Mouse (Mus musculus) testis, adult 2 months (tissue): Measurements from ENCODE around the gene Fbxl13. TPM values are rescaled to one million over a fixed set of nuclear protein-coding genes. Genes with fewer than 3 reads are reported as not detected.

Experiments used
- H3K27ac ChIP-seq: fragments of 200-500 bp; 2 replicates; pipeline ENCODE4 v1.5.1; 2012; ENCODE audit warnings: low read depth, low read length; ENCODE audit not compliant: control insufficient read depth, insufficient read depth
- H3K27me3 ChIP-seq: fragments of 200-500 bp; 2 replicates; pipeline ENCODE4 v1.6.1; 2012; ENCODE audit warnings: mild to moderate bottlenecking, low read length, moderate library complexity; ENCODE audit not compliant: control insufficient read depth, insufficient read depth
- H3K36me3 ChIP-seq: fragments of 200-500 bp; 2 replicates; pipeline ENCODE4 v1.6.1; 2012; ENCODE audit warnings: mild to moderate bottlenecking, low read length; ENCODE audit not compliant: control insufficient read depth, insufficient read depth
- H3K4me1 ChIP-seq: fragments of 200-500 bp; 2 replicates; pipeline ENCODE4 v1.6.1; 2012; ENCODE audit warnings: low read length; ENCODE audit not compliant: control insufficient read depth, insufficient read depth
- H3K4me3 ChIP-seq: fragments of 200-500 bp; 2 replicates; pipeline ENCODE4 v1.5.1; 2012; ENCODE audit warnings: low read depth, mild to moderate bottlenecking, low read length, moderate library complexity, mixed read lengths; ENCODE audit not compliant: control insufficient read depth
- CTCF ChIP-seq: fragments of 200-500 bp; IDR thresholded peaks from 2 replicates; pipeline ENCODE4 v1.5.1; 2012; ENCODE audit warnings: low read depth, mild to moderate bottlenecking, inconsistent platforms, low read length, moderate library complexity; ENCODE audit not compliant: control insufficient read depth, insufficient read depth, insufficient replicate concordance
- POLR2A ChIP-seq: fragments of 200-500 bp; IDR thresholded peaks from 2 replicates; pipeline ENCODE4 v1.6.1; 2012; ENCODE audit warnings: low read depth, mild to moderate bottlenecking, inconsistent platforms, low read length, moderate library complexity; ENCODE audit not compliant: control insufficient read depth
- polyA plus RNA-seq: library from polyadenylated mRNA; depleted of rRNA; stranded (reverse); fragments of >200 nt; gene quantifications from 2 replicates; pipeline ENCODE4 v1.2.3, GENCODE M21; 2012; rRNA removed

Gene Fbxl13
- polyA plus RNA-seq, 1 experiment = 92.2 TPM

DNA sequence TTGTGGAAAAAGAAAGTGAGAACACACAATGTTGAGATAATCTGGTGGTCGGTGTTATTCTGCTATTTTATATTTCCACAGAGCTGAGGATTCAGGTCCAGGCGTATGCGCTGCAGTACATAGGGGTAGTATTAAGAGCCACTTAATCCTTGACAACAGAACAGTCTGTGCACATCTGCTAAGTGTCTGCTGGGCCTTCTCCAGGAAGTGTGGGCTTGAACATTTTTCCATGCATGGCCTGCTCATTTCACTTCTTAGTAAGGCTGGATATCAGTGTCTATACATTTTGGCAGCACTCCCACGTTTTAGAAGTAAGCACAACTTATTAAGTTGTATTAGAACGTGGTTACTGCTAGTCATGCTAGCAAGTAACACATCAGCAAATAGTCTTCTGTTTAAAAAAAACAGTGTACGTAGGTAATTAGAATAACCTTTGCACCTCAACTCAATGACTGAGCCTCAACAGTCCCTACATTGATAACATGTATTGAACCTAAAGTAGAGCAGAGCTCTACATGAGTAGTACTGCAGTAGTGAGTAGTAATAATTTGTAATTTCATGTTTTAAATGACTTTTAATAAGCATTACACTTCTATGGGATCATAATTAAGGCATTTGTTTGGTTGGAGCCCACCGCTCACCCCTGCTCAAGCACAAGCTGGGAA, 205.9 kb downstream of the Fbxl13 start:
- H3K4me1 ChIP-seq = no peaks in the 10 kb centered on the region
- no peak overlapping the region for H3K4me3 ChIP-seq
- no peak overlapping the region for H3K27ac ChIP-seq
- TF ChIP-seq POLR2A (no peak), CTCF (no peak)
- H3K27me3 ChIP-seq = no peaks in the 10 kb centered on the region
- H3K36me3 ChIP-seq = no peaks in the 10 kb centered on the region

DNA sequence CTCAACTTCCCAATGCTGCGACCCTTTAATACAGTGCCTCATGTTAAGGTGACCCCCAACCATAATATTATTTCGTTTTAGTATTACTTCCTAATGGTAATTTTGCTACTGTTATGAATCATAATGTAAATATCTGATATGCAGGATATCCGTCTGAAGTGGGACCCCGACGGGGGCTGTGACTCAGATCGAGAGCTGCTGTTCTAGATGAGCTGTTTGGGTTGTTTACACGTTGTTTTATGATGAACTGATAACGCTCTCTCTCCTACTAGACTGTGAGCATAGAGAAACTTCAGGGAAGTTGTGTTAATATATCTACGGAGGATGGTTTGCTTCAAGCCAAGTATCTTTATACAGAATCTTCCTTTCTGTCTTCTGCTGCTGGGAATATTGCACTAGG, 207.0 kb downstream of the Fbxl13 start:
- TF ChIP-seq POLR2A = no peak
- no peak for TF ChIP-seq CTCF
- Histone ChIP-seq H3K4me1 (no peaks in the 10 kb centered on the region), H3K27ac (no peak overlapping the region), H3K36me3 (no peaks in the 10 kb centered on the region), H3K27me3 (no peaks in the 10 kb centered on the region), H3K4me3 (no peak overlapping the region)

DNA sequence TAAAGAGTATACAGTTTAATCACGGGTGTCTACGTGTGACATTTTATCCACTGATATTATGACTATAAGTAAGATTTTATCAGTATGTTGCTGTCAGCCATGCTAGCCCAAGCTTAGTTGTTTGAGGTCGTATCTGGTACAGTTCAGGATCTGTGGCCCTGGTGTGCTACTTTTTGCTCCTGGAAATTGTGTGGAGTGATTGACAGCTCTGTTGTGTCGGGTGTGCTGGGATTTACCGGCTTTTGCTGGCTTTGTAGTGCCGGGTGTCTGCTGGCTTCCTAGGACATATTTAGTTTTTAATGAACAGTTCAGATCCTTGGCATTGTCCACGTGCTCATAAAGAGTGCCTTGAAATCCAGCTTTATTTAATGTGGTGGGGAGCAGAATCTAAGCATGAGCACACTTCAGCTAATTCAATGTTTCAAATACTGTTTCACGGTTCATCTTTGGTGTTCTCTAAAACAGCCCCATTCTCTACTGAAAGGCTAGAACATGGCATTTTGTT, 208.9 kb downstream of the Fbxl13 start:
- TF ChIP-seq CTCF (no peak), POLR2A (no peak)
- no peaks in the 10 kb centered on the region for H3K4me1 ChIP-seq

DNA sequence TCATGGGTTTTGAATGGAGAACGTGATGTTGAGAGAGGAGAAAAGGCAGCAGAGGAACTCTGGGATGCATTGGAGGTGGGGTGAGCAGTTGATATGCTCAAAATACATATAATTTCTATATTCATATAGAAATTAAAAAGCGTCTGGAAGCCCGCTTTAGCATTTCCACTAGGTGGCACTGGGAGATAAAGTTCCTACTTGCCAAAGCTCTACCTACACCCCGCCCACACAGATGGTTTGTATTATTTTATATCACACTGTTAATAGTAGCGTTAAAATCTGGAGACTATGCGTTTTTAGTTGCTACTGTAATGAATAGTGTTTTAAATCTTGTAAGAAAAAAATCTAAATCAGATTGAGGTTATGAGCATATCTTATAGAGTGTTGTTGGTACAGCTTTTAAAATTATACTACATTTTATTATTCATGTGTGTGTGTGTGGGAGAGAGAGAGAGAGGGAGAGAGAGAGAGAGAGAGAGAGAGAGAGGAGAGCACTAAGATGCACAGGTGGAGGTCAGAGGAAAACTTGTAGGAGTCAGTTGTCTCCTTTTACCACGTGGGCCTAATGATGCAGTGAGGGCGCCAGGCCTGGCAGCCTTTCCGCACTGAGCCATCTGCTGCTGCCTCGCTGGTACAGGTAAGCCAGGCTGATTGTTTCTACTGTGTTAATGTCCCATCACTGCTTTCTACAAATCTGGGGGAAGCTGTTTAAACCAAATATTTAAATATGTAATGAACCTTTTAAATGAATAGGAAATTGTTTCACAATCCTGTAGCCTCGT, 211.1 kb downstream of the Fbxl13 start:
- no peaks in the 10 kb centered on the region for H3K36me3 ChIP-seq
- no peaks in the 10 kb centered on the region for H3K27me3 ChIP-seq
- no peak overlapping the region for H3K27ac ChIP-seq
- no peak for TF ChIP-seq CTCF
- no peak for TF ChIP-seq POLR2A
- H3K4me1 ChIP-seq = no peaks in the 10 kb centered on the region
- H3K4me3 ChIP-seq = no peak overlapping the region

More for the DNA sequence above, 208.9 kb downstream of the Fbxl13 start:
- H3K4me3 ChIP-seq = no peak overlapping the region
- H3K27ac ChIP-seq = no peak overlapping the region
- no peaks in the 10 kb centered on the region for H3K27me3 ChIP-seq
- H3K36me3 ChIP-seq = no peaks in the 10 kb centered on the region

Other genes starting within 250 kb of the Fbxl13 start
- 17.5 and 19.0 TPM in 2 replicates for gene Ccdc146, start 221.0 kb downstream of the Fbxl13 start, polyA plus RNA-seq
- gene Fam185a, start 220.7 kb downstream of the Fbxl13 start, polyA plus RNA-seq = 5.4 and 6.5 TPM in 2 replicates
- 0.99 and 1.2 TPM in 2 replicates for gene Lrrc17, start 102.1 kb downstream of the Fbxl13 start, polyA plus RNA-seq
- 8.9 and 9.3 TPM in 2 replicates for gene Armc10, start 179 bp upstream of the Fbxl13 start, polyA plus RNA-seq
- 13.5 and 14.4 TPM in 2 replicates for gene Napepld, start 55.8 kb upstream of the Fbxl13 start, polyA plus RNA-seq
- 78.0 and 86.0 TPM in 2 replicates for gene Pmpcb, start 91.5 kb upstream of the Fbxl13 start, polyA plus RNA-seq
- gene Dnajc2, start 139.6 kb upstream of the Fbxl13 start, polyA plus RNA-seq = 52.7 and 53.3 TPM in 2 replicates
- gene Psmc2, start 139.6 kb upstream of the Fbxl13 start, polyA plus RNA-seq = 169 and 174 TPM in 2 replicates
- 0.04 TPM in 1 of 2 replicates, not detected in the other for gene Slc26a5, start 220.0 kb upstream of the Fbxl13 start, polyA plus RNA-seq